Mouse (Mus musculus): Measurements from ENCODE around the gene Aes. TPM values are rescaled to one million over a fixed set of nuclear protein-coding genes. Genes with fewer than 3 reads are reported as not detected.

Gene Aes
- polyA plus RNA-seq, 1 experiment from 2014 or later = 325 TPM

GRCm38 (mm10) chr10:81542727-81543460, 16.4 kb upstream of the Aes start:
- Histone ChIP-seq H3K9ac (ENCODE audit: low read length) (peak overlapping the region; percentile 86), H3K4me3 (ENCODE audit: low read depth, low read length) (0 out of 2 replicates have a peak overlapping the region, but pooled peaks have one; percentile 2), H3K4me2 (peak overlapping the region; percentile 82), H3K36me3 (ENCODE audit: control insufficient read depth, insufficient read depth, low read length) (no peaks in the 10 kb centered on the region), H3K9me3 (ENCODE audit: control insufficient read depth, low read length) (no peaks in the 10 kb centered on the region), H3K27ac (ENCODE audit: low read depth, low read length) (no peak overlapping the region), H3K27me3 (ENCODE audit: control insufficient read depth, insufficient read depth, low read length) (no peaks in the 10 kb centered on the region), H3K4me1 (ENCODE audit: control insufficient read depth, insufficient read depth, low read length) (peaks cover 23% of the 10 kb centered on the region)
- WGBS = 78% methylated on average over 7 of the region's 7 CpGs
- no peak for DNase-seq (ENCODE audit: low spot score, missing footprints)
- ATAC-seq (ENCODE audit: low FRiP score) = no peak

GRCm38 (mm10) chr10:81543633-81544032, 15.7 kb upstream of the Aes start:
- H3K9me3 ChIP-seq (ENCODE audit: control insufficient read depth, low read length) = no peaks in the 10 kb centered on the region
- H3K9ac ChIP-seq (ENCODE audit: low read length) = peak overlapping the region; percentile 86
- no peak for ATAC-seq (ENCODE audit: low FRiP score)
- 67% methylated on average over 1 of the region's 1 CpGs for WGBS
- DNase-seq (ENCODE audit: low spot score, missing footprints) = no peak
- no peaks in the 10 kb centered on the region for H3K27me3 ChIP-seq (ENCODE audit: control insufficient read depth, insufficient read depth, low read length)
- peak overlapping the region; percentile 82 for H3K4me2 ChIP-seq
- H3K36me3 ChIP-seq (ENCODE audit: control insufficient read depth, insufficient read depth, low read length) = no peaks in the 10 kb centered on the region
- no peak overlapping the region for H3K27ac ChIP-seq (ENCODE audit: low read depth, low read length)
- peak overlapping the region; percentile 65 for H3K4me3 ChIP-seq (ENCODE audit: low read depth, low read length)
- H3K4me1 ChIP-seq (ENCODE audit: control insufficient read depth, insufficient read depth, low read length) = peaks cover 23% of the 10 kb centered on the region

GRCm38 (mm10) chr10:81544296-81545160, 14.8 kb upstream of the Aes start:
- peak; percentile 29 for ATAC-seq (ENCODE audit: low FRiP score)

GRCm38 (mm10) chr10:81545161-81545747, 14.0 kb upstream of the Aes start, which contains the start of gene Gna11:
TSS of gene Gna11 (minus strand) at chr10:81545190.
- ATAC-seq (ENCODE audit: low FRiP score) (peak; percentile 95), DNase-seq (ENCODE audit: low spot score, missing footprints) (peak; percentile 100)
- no peaks in the 10 kb centered on the region for H3K9me3 ChIP-seq (ENCODE audit: control insufficient read depth, low read length)
- peak within 1 kb of the TSS; percentile 86 for H3K9ac ChIP-seq (ENCODE audit: low read length)
- H3K4me1 ChIP-seq (ENCODE audit: control insufficient read depth, insufficient read depth, low read length) = peaks cover 23% of the 10 kb centered on the region
- no peaks in the 10 kb centered on the region for H3K27me3 ChIP-seq (ENCODE audit: control insufficient read depth, insufficient read depth, low read length)
- H3K4me3 ChIP-seq (ENCODE audit: low read depth, low read length) = peak within 1 kb of the TSS; percentile 65
- peak within 1 kb of the TSS; percentile 80 for H3K27ac ChIP-seq (ENCODE audit: low read depth, low read length)
- 2% methylated on average over 55 of the region's 59 CpGs for WGBS
- H3K36me3 ChIP-seq (ENCODE audit: control insufficient read depth, insufficient read depth, low read length) = no peaks in the 10 kb centered on the region
- H3K4me2 ChIP-seq = peak within 1 kb of the TSS; percentile 82

More at GRCm38 (mm10) chr10:81544296-81545160, 14.8 kb upstream of the Aes start:
- H3K4me3 ChIP-seq (ENCODE audit: low read depth, low read length) = peak overlapping the region; percentile 65
- no peaks in the 10 kb centered on the region for H3K36me3 ChIP-seq (ENCODE audit: control insufficient read depth, insufficient read depth, low read length)
- WGBS = under 1% methylated on average over 91 of the region's 93 CpGs
- DNase-seq (ENCODE audit: low spot score, missing footprints) = peak; percentile 94
- no peaks in the 10 kb centered on the region for H3K27me3 ChIP-seq (ENCODE audit: control insufficient read depth, insufficient read depth, low read length)
- H3K4me2 ChIP-seq = peak overlapping the region; percentile 82
- peaks cover 23% of the 10 kb centered on the region for H3K4me1 ChIP-seq (ENCODE audit: control insufficient read depth, insufficient read depth, low read length)
- H3K27ac ChIP-seq (ENCODE audit: low read depth, low read length) = peak overlapping the region; percentile 55; the same call in 1 of the 2 replicates
- peak overlapping the region; percentile 86 for H3K9ac ChIP-seq (ENCODE audit: low read length)
- H3K9me3 ChIP-seq (ENCODE audit: control insufficient read depth, low read length) = no peaks in the 10 kb centered on the region

- no peak overlapping the region for H3K27ac ChIP-seq (ENCODE audit: low read depth, low read length)
- DNase-seq (ENCODE audit: low spot score, missing footprints) (no peak), ATAC-seq (ENCODE audit: low FRiP score) (no peak)
- no peaks in the 10 kb centered on the region for H3K9me3 ChIP-seq (ENCODE audit: control insufficient read depth, low read length)
- H3K9ac ChIP-seq (ENCODE audit: low read length) = no peak overlapping the region
- H3K4me3 ChIP-seq (ENCODE audit: low read depth, low read length) = no peak overlapping the region
- no peaks in the 10 kb centered on the region for H3K27me3 ChIP-seq (ENCODE audit: control insufficient read depth, insufficient read depth, low read length)
- peaks cover 23% of the 10 kb centered on the region for H3K4me1 ChIP-seq (ENCODE audit: control insufficient read depth, insufficient read depth, low read length)
- H3K4me2 ChIP-seq = no peak overlapping the region
- H3K36me3 ChIP-seq (ENCODE audit: control insufficient read depth, insufficient read depth, low read length) = no peaks in the 10 kb centered on the region
- WGBS = 76% methylated on average over 5 of the region's 5 CpGs
Observed at GRCm38 (mm10) chr10:81546332-81546731, 13.0 kb upstream of the Aes start.

GRCm38 (mm10) chr10:81546788-81547571, 12.3 kb upstream of the Aes start:
- Histone ChIP-seq H3K4me2 (no peak overlapping the region), H3K9me3 (ENCODE audit: control insufficient read depth, low read length) (no peaks in the 10 kb centered on the region), H3K4me3 (ENCODE audit: low read depth, low read length) (no peak overlapping the region), H3K27ac (ENCODE audit: low read depth, low read length) (no peak overlapping the region), H3K9ac (ENCODE audit: low read length) (no peak overlapping the region), H3K27me3 (ENCODE audit: control insufficient read depth, insufficient read depth, low read length) (no peaks in the 10 kb centered on the region), H3K4me1 (ENCODE audit: control insufficient read depth, insufficient read depth, low read length) (peaks cover 21% of the 10 kb centered on the region), H3K36me3 (ENCODE audit: control insufficient read depth, insufficient read depth, low read length) (no peaks in the 10 kb centered on the region)
- 94% methylated on average over 13 of the region's 13 CpGs for WGBS
- ATAC-seq (ENCODE audit: low FRiP score) (no peak), DNase-seq (ENCODE audit: low spot score, missing footprints) (no peak)

- H3K27me3 ChIP-seq (ENCODE audit: control insufficient read depth, insufficient read depth, low read length) = no peaks in the 10 kb centered on the region
- no peak overlapping the region for H3K27ac ChIP-seq (ENCODE audit: low read depth, low read length)
- peaks cover 3% of the 10 kb centered on the region for H3K4me1 ChIP-seq (ENCODE audit: control insufficient read depth, insufficient read depth, low read length)
- ATAC-seq (ENCODE audit: low FRiP score) = no peak
- no peak for DNase-seq (ENCODE audit: low spot score, missing footprints)
- no peaks in the 10 kb centered on the region for H3K9me3 ChIP-seq (ENCODE audit: control insufficient read depth, low read length)
- 79% methylated on average over 5 of the region's 5 CpGs for WGBS
- H3K36me3 ChIP-seq (ENCODE audit: control insufficient read depth, insufficient read depth, low read length) = no peaks in the 10 kb centered on the region
- no peak overlapping the region for H3K4me2 ChIP-seq
- no peak overlapping the region for H3K9ac ChIP-seq (ENCODE audit: low read length)
- no peak overlapping the region for H3K4me3 ChIP-seq (ENCODE audit: low read depth, low read length)
Observed at GRCm38 (mm10) chr10:81548944-81549343, 10.3 kb upstream of the Aes start.

- 10% methylated on average over 7 of the region's 7 CpGs for WGBS
- ATAC-seq (ENCODE audit: low FRiP score) = no peak
- H3K4me3 ChIP-seq (ENCODE audit: low read depth, low read length) = no peak overlapping the region
Observed at GRCm38 (mm10) chr10:81550257-81550656, 9.0 kb upstream of the Aes start.

More at GRCm38 (mm10) chr10:81550257-81550656, 9.0 kb upstream of the Aes start:
- no peaks in the 10 kb centered on the region for H3K4me1 ChIP-seq (ENCODE audit: control insufficient read depth, insufficient read depth, low read length)
- no peaks in the 10 kb centered on the region for H3K36me3 ChIP-seq (ENCODE audit: control insufficient read depth, insufficient read depth, low read length)
- H3K27ac ChIP-seq (ENCODE audit: low read depth, low read length) = no peak overlapping the region
- H3K27me3 ChIP-seq (ENCODE audit: control insufficient read depth, insufficient read depth, low read length) = no peaks in the 10 kb centered on the region; the same call in 1 of the 2 replicates
- peak; percentile 97 for DNase-seq (ENCODE audit: low spot score, missing footprints)
- no peak overlapping the region for H3K9ac ChIP-seq (ENCODE audit: low read length)
- H3K9me3 ChIP-seq (ENCODE audit: control insufficient read depth, low read length) = no peaks in the 10 kb centered on the region
- no peak overlapping the region for H3K4me2 ChIP-seq

Measured in midbrain, embryonic 11.5 days (tissue).